Mouse (Mus musculus): ENCODE measurements around the gene Zfp729b. TPM values are rescaled to one million over a fixed set of nuclear protein-coding genes. Genes with fewer than 3 reads are reported as not detected.

Gene Zfp729b
- 0.04 TPM in 1 of 2 replicates, not detected in the other for polyA plus RNA-seq (2012; rRNA removed; ENCODE audit: low replicate concordance)

DNA sequence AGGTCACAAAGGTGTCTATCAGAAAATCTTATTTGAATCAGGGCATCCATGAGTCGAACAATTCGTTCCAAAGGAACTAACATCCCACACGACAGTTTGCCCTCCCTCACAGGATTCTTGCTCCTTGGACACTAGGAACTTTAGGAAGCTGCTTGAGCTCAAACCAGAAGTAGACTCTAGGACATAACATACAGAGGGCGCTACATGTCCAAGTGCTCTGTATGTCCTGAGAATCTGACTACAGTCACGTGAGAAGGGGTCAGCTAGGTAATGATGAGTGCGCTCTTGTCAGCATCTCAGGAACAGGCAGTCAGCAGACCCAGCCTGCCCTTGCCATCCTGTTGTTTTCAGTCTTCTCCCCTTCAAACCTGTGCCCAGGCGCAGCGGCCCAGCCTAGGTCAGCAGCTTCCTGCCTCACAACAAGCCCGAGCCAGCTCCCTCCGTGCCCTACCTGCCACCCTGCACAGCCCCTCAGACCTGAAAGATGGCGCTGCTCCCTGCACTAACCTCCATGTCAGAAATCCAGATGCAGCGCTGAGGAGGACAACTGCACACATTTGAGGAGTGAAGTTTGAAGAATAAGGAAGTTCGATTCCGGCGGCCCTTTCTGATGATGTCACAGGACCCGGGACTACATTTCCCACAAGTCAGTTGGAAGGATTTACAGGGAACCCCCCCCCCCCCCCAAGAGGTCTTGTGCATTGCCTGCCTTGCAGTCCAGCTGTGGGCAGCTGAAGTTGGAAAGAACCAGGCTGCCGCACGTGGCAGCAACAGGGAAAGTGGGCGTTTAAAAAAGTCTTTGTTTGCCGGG is at the start of gene Zfp729b:
TSS of gene Zfp729b (minus strand) at position 642 of the 811 bp plus-strand sequence.

DNA sequence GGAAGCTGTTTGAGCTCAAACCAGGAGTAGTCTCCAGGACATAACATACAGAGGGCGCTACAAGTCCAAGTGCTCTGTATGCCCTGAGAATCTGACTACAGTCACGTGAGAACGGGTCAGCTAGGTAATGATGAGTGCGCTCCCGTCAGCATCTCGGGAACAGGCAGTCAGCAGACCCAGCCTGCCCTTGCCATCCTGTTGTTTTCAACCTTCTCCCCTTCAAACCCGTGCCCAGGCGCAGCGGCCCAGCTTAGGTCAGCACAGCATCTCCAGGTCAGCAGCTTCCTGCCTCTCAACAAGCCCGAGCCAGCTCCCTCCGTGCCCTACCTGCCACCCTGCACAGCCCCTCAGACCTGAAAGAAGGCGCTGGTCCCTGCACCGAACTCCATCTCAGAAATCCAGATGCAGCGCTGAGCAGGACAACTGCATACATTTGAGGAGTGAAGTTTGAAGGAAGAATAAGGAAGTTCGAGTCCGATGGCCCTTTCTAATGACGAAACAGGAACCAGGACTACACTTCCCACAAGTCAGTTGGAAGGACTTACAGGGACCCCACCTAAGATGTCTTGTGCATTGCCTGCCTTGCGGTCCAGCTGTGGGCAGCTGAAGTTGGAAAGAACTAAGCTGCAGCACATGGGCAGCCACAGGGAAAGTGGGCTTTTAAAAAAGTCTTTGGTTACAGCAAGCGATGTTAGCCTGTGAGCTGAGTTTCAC is 27.9 kb upstream of the Zfp729b start, which contains the start of the genes Gm49345 and Zfp729a:
TSS of gene Gm49345 (minus strand) at position 476 of the 714 bp plus-strand sequence.
TSS of gene Zfp729a (minus strand) at position 498 of the 714 bp plus-strand sequence.

DNA sequence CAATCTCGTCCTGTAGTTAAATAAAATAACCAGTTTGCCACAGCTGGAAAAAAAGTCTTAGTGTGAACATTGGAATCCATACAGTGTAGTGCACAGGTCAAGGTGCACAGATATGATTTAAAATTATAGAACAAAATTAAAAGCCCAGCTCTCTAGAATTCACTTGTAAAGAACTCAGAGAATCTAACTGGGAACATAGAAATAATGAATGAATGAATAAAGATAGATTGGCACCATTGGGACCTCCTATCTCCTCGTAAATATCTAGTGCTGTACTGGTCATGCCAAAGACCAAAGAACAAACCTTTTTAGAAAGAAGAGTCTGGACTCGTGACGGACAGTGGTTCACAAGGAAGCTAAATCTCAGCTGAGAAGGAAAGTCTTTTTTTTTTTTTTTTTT is 55.8 kb downstream of the Zfp729b start, which contains the start of gene Zfp748:
TSS of gene Zfp748 (minus strand) at position 101 of the 400 bp plus-strand sequence.

Other genes starting within 250 kb of the Zfp729b start
- gene Gm28044, start 249.2 kb downstream of the Zfp729b start, polyA plus RNA-seq (2012; rRNA removed; ENCODE audit: low replicate concordance), result not detected in 2 replicates
- gene Zfp953, start 249.1 kb downstream of the Zfp729b start, polyA plus RNA-seq (2012; rRNA removed; ENCODE audit: low replicate concordance), result 0.02 TPM in 2 replicates
- gene Gm28041, start 234.0 kb downstream of the Zfp729b start, polyA plus RNA-seq (2012; rRNA removed; ENCODE audit: low replicate concordance), result not detected in 2 replicates
- 0.02 TPM in 1 of 2 replicates, not detected in the other for gene Zfp456, start 233.9 kb downstream of the Zfp729b start, polyA plus RNA-seq (2012; rRNA removed; ENCODE audit: low replicate concordance)
- not detected in 2 replicates for gene Zfp429, start 209.9 kb downstream of the Zfp729b start, polyA plus RNA-seq (2012; rRNA removed; ENCODE audit: low replicate concordance)
- gene Zfp459, start 188.3 kb downstream of the Zfp729b start, polyA plus RNA-seq (2012; rRNA removed; ENCODE audit: low replicate concordance), result 0.23 and 0.24 TPM in 2 replicates
- 0.05 TPM in 1 of 2 replicates, not detected in the other for gene Zfp874a, start 158.1 kb downstream of the Zfp729b start, polyA plus RNA-seq (2012; rRNA removed; ENCODE audit: low replicate concordance)
- gene Zfp874b, start 125.4 kb downstream of the Zfp729b start, polyA plus RNA-seq (2012; rRNA removed; ENCODE audit: low replicate concordance), result 0.22 TPM in 1 of 2 replicates, not detected in the other
- 0.16 TPM in 1 of 2 replicates, not detected in the other for gene Zfp58, start 109.2 kb downstream of the Zfp729b start, polyA plus RNA-seq (2012; rRNA removed; ENCODE audit: low replicate concordance)
- not detected in 2 replicates for gene Gm26965, start 83.6 kb downstream of the Zfp729b start, polyA plus RNA-seq (2012; rRNA removed; ENCODE audit: low replicate concordance)
- gene Zfp87, start 83.5 kb downstream of the Zfp729b start, polyA plus RNA-seq (2012; rRNA removed; ENCODE audit: low replicate concordance), result 2.9 and 6.7 TPM in 2 replicates
- 0.06 and 0.75 TPM in 2 replicates for gene Zfp748, start 55.9 kb downstream of the Zfp729b start, polyA plus RNA-seq (2012; rRNA removed; ENCODE audit: low replicate concordance)
- not detected in 2 replicates for gene Gm49345, start 28.1 kb upstream of the Zfp729b start, polyA plus RNA-seq (2012; rRNA removed; ENCODE audit: low replicate concordance)
- gene Zfp729a, start 28.1 kb upstream of the Zfp729b start, polyA plus RNA-seq (2012; rRNA removed; ENCODE audit: low replicate concordance), result 0.09 and 0.11 TPM in 2 replicates
- 1.0 and 1.1 TPM in 2 replicates for gene Zfp738, start 77.4 kb upstream of the Zfp729b start, polyA plus RNA-seq (2012; rRNA removed; ENCODE audit: low replicate concordance)
- 0.09 and 0.19 TPM in 2 replicates for gene Zfp65, start 119.5 kb upstream of the Zfp729b start, polyA plus RNA-seq (2012; rRNA removed; ENCODE audit: low replicate concordance)
- gene Zfp85, start 145.5 kb upstream of the Zfp729b start, polyA plus RNA-seq (2012; rRNA removed; ENCODE audit: low replicate concordance), result not detected in 2 replicates
- 0.07 and 0.12 TPM in 2 replicates for gene Zfp493, start 170.0 kb upstream of the Zfp729b start, polyA plus RNA-seq (2012; rRNA removed; ENCODE audit: low replicate concordance)
- not detected in 2 replicates for gene Zfp273, start 204.0 kb upstream of the Zfp729b start, polyA plus RNA-seq (2012; rRNA removed; ENCODE audit: low replicate concordance)
- not detected in 2 replicates for gene Gm10037, start 221.4 kb upstream of the Zfp729b start, polyA plus RNA-seq (2012; rRNA removed; ENCODE audit: low replicate concordance)